Mouse (Mus musculus): ENCODE measurements around the gene Fcrl5.
A peak's percentile ranks its signal among the peaks of the same experiment; 100 is the strongest.

Gene Fcrl5

GRCm38 (mm10) chr3:87501151-87501550 is 65.6 kb downstream of the Fcrl5 start:
- no peak for DNase-seq

DNA sequence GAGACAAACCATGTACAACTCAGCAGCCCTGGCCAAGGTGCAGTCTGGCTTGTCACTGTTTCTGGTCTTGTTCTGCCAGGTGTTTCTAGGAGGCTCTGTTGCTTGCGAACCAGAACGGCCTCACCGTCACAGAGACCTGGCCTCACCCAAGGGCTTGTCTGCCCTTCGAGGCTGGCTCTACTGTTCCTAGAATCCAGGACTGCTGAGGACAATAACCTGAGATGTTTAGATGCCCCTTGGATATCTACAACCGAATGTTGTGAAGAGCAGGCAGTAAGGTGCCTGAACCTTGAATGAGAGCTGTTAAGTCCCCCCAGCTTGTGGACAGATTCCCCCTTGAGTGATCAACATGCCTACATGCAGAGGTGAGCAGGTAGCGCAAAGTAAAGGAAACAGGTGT is 67.2 kb downstream of the Fcrl5 start:
- no peak for DNase-seq

GRCm38 (mm10) chr3:87504330-87504729 is 68.8 kb downstream of the Fcrl5 start:
- no peak for DNase-seq

DNA sequence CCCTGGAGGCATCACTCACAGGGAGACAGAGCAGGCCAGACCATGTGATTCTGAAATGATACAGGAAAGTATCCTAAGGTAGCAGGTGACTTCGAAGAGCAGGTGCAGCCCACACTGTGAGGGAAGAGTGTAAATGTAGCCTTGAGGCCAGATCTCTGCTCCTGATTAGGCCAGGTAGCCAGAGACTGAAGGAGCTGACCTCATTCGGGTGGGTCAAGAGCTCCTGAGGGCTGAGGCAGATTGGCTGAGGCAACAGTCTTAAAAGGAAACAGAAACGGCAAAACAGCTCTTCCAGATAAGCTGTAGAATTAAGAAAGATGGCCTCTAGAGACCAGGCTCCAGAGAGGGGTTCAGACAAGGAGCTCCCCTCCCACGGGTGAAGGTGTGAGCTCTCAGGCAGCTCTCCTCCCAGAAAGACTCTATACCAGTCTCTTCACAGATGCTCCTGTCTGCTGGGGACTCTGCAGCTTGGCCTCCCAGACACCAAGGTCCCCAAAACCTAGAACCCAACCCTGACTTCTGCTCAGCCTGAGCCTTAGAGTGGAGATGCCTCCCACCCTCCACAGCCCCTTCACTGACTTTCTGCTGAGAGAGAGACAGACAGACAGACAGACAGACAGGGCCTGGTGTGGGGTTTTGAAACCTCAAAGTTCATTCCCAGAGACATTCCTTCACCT is 69.3 kb downstream of the Fcrl5 start:
- DNase-seq, result no peak

DNA sequence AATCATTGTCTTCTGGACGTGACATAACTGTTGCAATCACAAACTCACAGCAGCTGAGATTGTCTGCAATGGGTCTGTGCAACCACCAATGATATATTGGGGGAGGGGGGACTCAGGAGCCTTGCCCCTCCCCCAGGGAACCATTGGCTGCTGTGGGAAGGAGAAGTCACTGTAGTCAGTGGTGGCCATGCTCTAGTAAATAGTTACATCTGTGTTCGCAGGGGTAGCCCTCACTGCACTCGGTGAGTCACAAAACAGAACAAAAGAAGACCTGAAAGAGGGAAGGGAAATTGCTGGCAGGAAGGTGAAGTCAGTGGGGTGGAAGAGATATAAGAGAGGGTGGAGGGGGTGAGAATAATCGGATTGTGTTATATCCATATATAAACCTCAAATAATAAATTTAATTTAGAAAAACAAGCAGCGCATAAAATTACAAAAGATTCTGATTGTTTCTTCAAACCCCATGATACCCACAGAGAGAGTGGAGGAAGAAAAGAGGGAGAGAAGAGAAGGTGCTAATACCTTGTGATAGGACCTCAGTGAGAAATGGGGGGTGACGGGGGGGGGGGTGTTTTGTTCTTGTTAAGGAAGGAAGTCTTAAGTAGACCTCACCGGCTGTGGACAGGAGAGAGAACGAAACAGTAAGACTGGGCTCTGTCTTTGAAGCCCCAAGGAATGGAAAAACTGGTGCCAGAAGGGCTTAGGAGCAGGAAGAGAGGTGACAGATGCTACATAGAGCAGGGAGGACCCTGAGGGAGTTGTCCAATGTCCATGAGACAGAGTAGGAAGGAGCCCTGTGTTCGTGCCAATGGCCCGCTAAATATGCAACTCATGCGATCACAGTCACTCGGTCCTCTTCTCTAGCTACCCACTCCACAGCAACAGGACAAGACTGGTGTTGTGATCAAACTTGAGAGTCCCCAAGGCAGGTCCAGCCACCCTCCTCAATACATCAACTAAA is 71.2 kb downstream of the Fcrl5 start:
- DNase-seq, result no peak

- peak; percentile 77 for DNase-seq
These were observed 72.8 kb downstream of the Fcrl5 start for GRCm38 (mm10) chr3:87508205-87508901.

DNA sequence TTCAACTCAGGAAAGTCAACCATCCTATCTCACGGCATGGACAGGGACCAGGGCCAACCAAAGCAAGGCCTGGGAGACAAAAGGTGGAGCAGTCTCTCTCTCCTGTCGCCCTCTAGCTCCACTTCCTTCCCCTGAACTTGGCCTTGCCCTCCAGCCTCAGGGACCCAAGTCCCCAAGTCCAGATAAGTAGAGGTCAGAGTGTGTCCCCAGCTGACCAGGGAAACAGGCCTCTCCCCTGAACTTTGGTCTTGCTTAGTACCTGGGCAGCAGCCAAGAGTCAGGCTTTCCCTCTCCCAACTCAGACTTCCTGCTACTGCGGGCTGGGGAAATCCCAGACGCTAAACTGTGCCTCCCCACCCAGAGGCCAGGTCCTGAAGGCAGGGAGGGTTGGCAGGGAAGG is 73.5 kb downstream of the Fcrl5 start:
- no peak for DNase-seq

GRCm38 (mm10) chr3:87510832-87511231 is 75.3 kb downstream of the Fcrl5 start:
- no peak for DNase-seq

DNA sequence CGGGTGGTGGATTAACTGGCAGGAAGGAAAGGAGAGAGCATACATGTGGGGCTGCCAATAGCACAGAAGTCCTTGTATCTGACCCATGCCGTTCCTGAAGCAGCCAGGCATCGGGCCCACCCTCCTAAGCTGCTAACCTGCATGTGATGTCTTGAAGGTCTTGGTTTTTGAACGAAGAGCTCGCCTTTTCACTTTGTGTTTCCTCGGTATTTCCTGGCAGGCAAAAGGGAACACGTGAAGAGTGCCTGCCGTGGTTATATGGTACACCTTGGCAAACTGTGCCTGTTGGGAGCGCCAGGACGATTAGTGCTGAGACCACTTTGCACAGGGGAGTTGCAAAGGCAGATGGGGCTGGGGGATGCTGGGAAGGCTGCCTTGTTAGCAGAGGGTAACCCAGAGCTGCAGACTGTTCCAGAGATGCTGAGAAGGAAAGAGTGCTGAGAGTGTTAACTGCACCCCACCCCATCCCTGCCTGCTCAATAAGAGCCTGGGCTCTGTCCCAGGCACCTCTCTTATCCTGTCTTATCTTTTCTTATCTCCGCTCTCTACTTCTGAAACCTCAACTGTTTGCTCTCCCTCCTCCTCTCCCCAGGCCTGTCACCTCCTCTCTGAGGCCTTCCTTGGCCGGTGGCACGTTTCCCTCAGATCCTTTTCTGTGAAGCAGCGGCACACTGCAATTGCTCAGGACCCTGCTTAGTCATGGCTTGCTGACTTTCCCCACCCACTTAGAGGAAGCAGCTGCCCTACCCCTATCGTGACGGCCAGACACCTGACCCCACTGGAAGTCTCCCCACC is 76.6 kb downstream of the Fcrl5 start:
- no peak for DNase-seq

- no peak for DNase-seq
These were observed 80.1 kb downstream of the Fcrl5 start for GRCm38 (mm10) chr3:87515567-87516081.

DNA sequence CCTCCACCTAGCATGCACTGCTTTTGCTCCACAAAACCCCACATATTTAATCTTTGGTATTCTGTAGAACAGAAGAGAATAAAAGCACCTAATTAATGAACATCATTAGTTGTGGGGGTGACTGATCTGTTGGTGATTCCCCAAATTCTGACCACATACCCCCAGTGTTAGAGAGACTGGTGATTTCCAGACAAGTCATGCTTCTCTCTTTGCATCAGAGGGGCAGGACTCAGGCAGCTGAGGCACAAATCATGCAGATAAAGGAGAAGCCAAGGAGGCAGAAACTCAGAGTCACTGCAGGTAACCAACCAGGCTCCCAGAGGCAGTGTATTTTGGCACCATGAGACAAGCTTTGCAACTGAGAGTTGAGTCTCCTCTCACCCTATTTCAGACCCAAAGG is 82.9 kb downstream of the Fcrl5 start:
- DNase-seq, result no peak

DNA sequence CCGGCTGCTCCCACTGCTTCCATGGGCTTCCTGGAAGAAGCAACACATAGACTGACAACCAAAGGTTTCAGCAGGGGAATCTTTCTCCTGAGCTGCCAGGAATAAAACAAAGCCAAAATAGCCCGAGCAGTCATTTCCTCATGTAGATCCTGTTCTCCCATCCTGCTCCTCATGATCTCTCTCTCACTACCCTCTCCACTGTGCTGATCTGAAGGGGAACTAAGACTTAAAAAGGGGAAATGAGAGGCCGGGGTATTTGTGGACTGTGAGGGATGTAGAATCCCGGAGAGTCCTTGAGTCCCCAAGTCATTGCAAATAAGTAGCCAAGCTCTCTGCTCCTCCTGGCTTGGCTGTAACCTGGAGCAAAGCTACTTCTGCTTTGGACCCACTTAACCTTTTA is 85.6 kb downstream of the Fcrl5 start:
- DNase-seq, result no peak

GRCm38 (mm10) chr3:87521833-87522232 is 86.3 kb downstream of the Fcrl5 start:
- no peak for DNase-seq

DNA sequence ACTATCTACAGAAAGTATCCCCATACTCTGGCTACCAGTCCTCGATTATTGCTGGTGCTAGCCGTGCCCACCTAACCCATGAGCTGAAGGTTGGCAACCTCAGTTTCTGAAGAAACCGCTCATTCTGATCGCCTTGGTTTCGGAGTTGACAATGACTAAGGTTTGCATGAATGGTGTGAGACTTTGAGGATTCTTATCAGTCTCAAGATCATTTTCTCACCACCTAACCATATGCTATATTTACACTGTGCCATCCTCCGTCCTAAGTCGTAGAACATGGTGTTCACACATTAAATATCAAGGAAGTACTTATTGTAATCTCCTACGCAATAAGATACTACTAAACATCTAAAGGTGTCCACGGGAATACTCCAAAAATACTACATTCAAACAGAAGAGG is 88.1 kb downstream of the Fcrl5 start:
- DNase-seq, result no peak

GRCm38 (mm10) chr3:87525043-87525836 is 89.7 kb downstream of the Fcrl5 start, which contains the start of gene Etv3:
TSS of gene Etv3 (plus strand) at chr3:87525407.
- peak; percentile 83 for DNase-seq

DNA sequence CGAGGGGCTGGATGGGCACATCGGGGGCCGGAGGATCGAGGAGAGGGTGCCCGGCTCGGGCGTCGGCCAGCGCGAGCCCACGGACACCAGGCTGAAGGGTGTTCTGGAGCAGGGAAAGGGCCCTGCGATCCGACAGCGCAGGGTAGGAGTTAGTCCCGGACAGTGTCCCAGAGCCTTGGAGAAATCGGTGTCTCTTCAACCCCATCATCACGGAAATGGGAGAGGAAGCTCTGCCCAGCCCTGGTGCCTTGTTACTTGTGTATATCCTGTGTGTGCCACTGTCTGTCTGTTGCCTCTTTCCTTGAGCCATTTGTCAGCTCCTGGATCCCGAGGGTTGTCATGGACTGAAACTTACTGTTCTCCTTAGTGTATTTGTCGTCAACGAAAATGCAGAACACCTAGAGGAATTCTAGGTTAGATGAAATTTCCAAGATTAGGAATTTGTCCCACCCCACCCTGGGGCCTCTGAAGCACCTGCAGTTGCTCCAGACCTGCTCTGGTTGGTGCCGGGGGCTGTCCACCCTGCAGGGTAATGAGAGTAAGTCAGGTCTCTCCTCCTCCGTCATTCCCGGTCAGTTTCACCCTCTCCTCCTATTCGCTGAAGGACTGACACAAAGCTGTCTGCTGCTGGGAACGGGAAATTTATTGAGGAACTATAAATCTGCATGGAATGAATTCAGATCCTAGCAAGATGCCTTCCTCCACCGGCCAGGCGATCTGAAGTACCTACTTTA is 90.4 kb downstream of the Fcrl5 start:
- no peak for DNase-seq

DNA sequence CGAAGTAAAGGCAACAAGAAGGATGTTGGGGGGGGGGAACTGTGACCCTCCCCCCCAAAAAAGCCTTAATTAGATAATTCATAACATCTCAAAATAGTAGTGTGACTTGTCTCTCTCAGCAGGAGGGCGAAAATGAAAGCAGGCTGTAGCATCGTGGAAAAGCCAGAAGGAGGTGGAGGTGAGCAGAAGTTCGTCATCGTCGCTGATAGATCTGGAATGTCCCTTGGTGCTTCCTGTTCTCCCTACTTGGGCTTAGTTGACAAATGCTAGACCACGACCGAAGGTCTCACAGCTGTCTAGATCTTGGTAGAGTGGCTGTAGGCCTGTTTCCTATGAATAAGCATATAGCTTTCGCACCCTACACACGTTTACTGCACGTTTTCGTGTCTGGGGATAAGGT is 91.6 kb downstream of the Fcrl5 start:
- no peak for DNase-seq

- DNase-seq, result no peak
These were observed 92.4 kb downstream of the Fcrl5 start for GRCm38 (mm10) chr3:87528021-87528420.

DNA sequence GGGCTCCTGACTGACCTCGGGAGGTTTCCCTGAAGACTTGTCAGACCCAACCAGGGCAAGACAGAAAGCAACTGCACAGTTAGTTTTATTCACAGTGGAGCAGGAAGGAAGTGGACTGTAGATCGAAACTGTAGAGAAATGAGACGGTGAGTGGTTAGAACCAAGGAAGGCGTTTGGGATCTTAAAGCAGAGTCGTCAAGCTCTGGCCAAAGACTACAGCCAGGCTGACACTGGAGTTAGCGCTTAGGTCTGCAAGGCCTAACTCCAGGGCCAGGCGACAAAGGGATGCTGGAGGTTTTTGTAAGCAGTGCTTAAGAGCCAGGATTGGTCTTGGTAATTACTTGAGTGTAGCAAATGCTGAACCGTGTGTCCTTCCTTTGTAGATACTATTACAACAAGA is 93.3 kb downstream of the Fcrl5 start:
- no peak for DNase-seq

DNA sequence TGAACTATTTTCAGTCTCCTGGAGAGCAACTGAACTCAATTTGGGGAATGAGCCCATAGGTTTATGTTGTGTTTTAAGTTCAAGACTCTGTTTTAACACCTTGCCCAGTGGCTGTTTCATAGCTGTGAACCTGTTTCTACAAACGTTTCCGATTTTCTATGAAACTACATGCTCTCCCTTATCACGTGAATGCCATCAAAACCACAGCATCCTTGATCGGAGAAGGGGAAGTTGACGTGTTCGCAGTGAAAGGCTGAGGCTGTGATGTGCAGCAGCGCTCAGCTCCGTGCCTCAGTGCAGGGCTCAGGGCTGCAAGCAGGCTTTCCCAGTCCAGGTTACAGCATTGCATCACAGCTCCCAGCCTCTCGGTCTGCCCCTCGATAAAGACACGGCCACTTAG is 94.0 kb downstream of the Fcrl5 start:
- no peak for DNase-seq

GRCm38 (mm10) chr3:87530234-87530633 is 94.7 kb downstream of the Fcrl5 start:
- DNase-seq, result no peak
